Mouse (Mus musculus): ENCODE measurements around the gene Tmed11. TPM values are rescaled to one million over a fixed set of nuclear protein-coding genes. Genes with fewer than 3 reads are reported as not detected.

Tmed11 gene
- polyA plus RNA-seq, 1 experiment, result not detected

DNA sequence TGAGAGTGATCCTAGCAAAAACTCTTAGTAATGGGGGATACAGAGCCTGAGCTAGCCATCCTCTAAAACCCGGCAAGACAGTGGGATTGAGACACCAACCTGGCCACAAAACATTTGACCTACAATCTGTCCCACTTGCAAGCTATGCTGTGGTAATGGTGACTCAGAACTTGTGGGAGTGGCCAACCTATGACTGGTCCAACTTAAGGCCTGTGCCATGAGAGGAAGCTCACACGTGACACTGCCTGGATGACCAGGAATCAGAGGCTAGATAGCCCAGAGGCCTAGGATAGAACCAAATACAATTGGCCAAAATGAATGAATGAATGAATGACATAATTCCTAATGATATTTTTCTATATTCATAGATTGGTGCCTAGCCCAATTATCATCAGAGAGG, 53.3 kb downstream of the Tmed11 start:
- 84% methylated on average over 2 of the region's 2 CpGs for WGBS

DNA sequence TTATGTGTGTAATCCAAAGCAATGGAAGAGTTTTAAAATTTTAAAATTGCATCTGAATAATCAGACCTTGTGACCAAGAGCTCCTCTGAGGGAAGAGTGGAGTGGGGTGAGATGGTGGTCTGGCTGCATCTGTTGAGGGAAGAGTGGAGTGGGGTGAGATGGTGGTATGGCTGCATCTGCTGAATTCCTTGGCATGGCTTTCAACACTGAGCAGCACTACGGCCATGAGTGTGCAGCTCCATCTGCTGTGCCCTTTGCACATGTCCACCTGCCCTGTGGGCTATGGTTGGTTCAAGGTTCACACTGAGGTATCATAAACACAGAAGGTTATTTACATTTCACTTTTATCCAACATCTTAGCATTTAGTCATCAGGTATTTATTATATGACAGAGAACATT, 67.7 kb downstream of the Tmed11 start:
- TF ChIP-seq CTCF (IDR thresholded peaks at IDR 0.05; ENCODE audit: borderline replicate concordance, control insufficient read depth, extremely low read depth, insufficient read depth, low read length, poor library complexity), result no peak
- no peak for TF ChIP-seq POLR2A (IDR thresholded peaks at IDR 0.05; ENCODE audit: control insufficient read depth, extremely low read depth, insufficient read depth, low read length, poor library complexity)
- Histone ChIP-seq H3K27me3 (ENCODE audit: control insufficient read depth, insufficient read depth, low read length) (no peaks in the 10 kb centered on the region), H3K36me3 (ENCODE audit: control insufficient read depth, insufficient read depth, low read length) (no peaks in the 10 kb centered on the region), H3K27ac (ENCODE audit: control insufficient read depth, insufficient read depth, low read length) (no peak overlapping the region), H3K4me3 (ENCODE audit: control insufficient read depth, insufficient read depth, low read length) (no peak overlapping the region), H3K4me1 (replicated peaks; ENCODE audit: control insufficient read depth, insufficient read depth, low read length) (no peaks in the 10 kb centered on the region)
- DNase-seq, result no peak
- 88% methylated on average over 1 of the region's 1 CpGs for WGBS

More for the DNA sequence above, 53.3 kb downstream of the Tmed11 start:
- Histone ChIP-seq H3K27ac (ENCODE audit: control insufficient read depth, insufficient read depth, low read length) (no peak overlapping the region), H3K4me1 (replicated peaks; ENCODE audit: control insufficient read depth, insufficient read depth, low read length) (no peaks in the 10 kb centered on the region), H3K27me3 (ENCODE audit: control insufficient read depth, insufficient read depth, low read length) (no peaks in the 10 kb centered on the region), H3K36me3 (ENCODE audit: control insufficient read depth, insufficient read depth, low read length) (no peaks in the 10 kb centered on the region), H3K4me3 (ENCODE audit: control insufficient read depth, insufficient read depth, low read length) (no peak overlapping the region)
- TF ChIP-seq POLR2A (IDR thresholded peaks at IDR 0.05; ENCODE audit: control insufficient read depth, extremely low read depth, insufficient read depth, low read length, poor library complexity) (no peak), CTCF (IDR thresholded peaks at IDR 0.05; ENCODE audit: borderline replicate concordance, control insufficient read depth, extremely low read depth, insufficient read depth, low read length, poor library complexity) (no peak)
- DNase-seq, result no peak

Other genes with a start within 250 kb of the Tmed11 start
- gene Cplx1, start 245.3 kb downstream of the Tmed11 start, polyA plus RNA-seq (2012; rRNA removed), result 0.27 and 0.29 TPM in 2 replicates
- gene Gak, start 165.6 kb downstream of the Tmed11 start, polyA plus RNA-seq (2012; rRNA removed), result 158 and 164 TPM in 2 replicates
- gene Tmem175, start 165.6 kb downstream of the Tmed11 start, polyA plus RNA-seq (2012; rRNA removed), result 73.3 and 77.3 TPM in 2 replicates
- 34.6 and 35.4 TPM in 2 replicates for gene Idua, start 135.0 kb downstream of the Tmed11 start, polyA plus RNA-seq (2012; rRNA removed)
- gene Dgkq, start 125.7 kb downstream of the Tmed11 start, polyA plus RNA-seq (2012; rRNA removed), result 39.5 and 45.0 TPM in 2 replicates
- 0.44 and 0.87 TPM in 2 replicates for gene Slc26a1, start 119.8 kb downstream of the Tmed11 start, polyA plus RNA-seq (2012; rRNA removed)
- 22.2 and 26.0 TPM in 2 replicates for gene Fgfrl1, start 103.0 kb downstream of the Tmed11 start, polyA plus RNA-seq (2012; rRNA removed)
- 0.08 TPM in 1 of 2 replicates, not detected in the other for gene Rnf212, start 20.4 kb downstream of the Tmed11 start, polyA plus RNA-seq (2012; rRNA removed)
- gene Vmn2r8, start 13.5 kb upstream of the Tmed11 start, polyA plus RNA-seq (2012; rRNA removed), result not detected in 2 replicates
- not detected in 2 replicates for gene Vmn2r9, start 57.2 kb upstream of the Tmed11 start, polyA plus RNA-seq (2012; rRNA removed)
- gene Vmn2r10, start 211.2 kb upstream of the Tmed11 start, polyA plus RNA-seq (2012; rRNA removed), result not detected in 2 replicates